Mouse (Mus musculus): ENCODE results near the gene Tm2d1.

Tm2d1 gene

DNA sequence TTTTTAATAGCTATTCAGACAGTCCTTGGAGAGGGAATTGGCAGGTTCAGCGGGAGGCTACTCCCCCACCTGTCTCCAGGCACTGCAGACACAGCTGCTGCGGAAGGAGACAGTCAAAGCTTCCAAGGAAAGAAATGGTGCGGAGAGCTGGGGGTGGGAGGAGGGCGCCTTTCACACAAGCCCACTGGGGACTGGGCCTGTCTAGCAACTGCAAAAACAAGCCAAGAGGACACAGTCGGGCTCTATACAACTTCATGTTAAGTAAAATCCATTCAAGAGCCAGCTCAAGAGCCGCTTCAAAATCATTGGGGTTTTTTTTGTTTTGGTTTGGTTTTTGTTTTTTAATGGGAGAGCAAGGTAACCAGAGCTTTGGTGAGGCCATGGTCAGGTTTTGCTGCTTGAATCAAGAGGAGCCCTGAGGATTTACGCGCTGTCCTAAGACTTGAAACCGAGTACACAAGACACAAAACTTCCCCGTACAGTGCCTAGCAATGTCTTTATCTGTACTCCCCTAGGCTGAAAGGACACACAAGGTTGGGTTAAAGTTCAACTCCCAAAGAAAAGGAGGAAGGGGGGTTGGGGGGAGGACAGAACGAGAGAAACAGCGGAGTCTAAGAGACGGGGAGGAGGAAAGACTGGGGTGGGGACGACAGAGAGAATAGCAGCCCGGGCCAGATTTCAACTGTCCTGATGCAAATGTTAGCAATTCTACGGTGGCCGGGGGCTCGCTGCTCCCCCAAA is 61.6 kb downstream of the Tm2d1 start:
- DNase-seq (ENCODE audit: low spot score) = no peak

DNA sequence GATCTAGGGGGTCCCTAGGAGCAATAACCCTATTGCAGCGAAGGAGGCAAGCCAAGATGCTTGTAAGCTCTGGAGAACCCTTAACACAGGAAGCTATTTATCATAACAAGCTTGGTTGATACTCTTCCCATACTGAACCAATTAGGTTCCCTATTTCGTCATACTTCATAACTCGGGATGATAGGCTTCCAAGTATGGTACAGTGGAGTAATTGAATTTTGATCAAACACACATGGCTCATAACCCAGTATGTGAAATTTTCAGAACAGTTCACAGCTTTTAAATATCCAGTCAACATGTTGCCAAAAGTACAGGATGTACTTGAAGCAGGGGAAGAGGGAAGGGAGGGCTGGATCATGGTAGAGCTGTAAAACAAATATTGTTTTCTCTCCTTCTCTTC is 64.3 kb downstream of the Tm2d1 start:
- no peak for DNase-seq (ENCODE audit: low spot score)

DNA sequence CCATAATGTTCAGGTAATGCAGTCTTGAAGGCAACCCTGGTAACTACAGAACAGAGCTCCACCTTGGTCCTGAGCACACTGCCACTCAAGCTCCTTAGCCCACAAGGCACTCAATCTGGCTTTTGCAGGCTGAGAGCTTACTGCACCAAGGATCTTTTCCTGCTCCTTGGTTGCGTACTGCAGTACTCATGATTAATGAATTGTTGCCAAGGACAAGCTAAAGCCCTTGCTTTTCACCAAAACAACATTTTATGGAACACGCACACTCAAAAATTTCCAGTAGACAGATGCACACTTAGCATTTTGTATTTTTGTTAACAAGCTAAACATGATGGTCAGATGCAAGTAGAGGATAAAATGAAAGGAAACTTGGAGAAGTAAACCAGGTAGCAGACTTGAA is 66.0 kb downstream of the Tm2d1 start:
- no peak for DNase-seq (ENCODE audit: low spot score)

Measured in T-cell, adult 2 months (primary cell).